Mouse (Mus musculus): ENCODE measurements at regions not wholly inside any gene's neighbourhood (a gene's known extent, or its start where the extent isn't known, plus 50 kb on each side); places are given as distances from the start of the nearest gene placed in this dataset.
"Not testable (repeated sequence)": the region's sequence is repeated elsewhere in the genome, so short reads cannot be mapped to it uniquely, and the experiment has no call there.

- no peak for DNase-seq (ENCODE audit: low spot score)
Observed at GRCm38 (mm10) chr9:88221850-88222353, 105.1 kb upstream of the Nt5e start.

DNA sequence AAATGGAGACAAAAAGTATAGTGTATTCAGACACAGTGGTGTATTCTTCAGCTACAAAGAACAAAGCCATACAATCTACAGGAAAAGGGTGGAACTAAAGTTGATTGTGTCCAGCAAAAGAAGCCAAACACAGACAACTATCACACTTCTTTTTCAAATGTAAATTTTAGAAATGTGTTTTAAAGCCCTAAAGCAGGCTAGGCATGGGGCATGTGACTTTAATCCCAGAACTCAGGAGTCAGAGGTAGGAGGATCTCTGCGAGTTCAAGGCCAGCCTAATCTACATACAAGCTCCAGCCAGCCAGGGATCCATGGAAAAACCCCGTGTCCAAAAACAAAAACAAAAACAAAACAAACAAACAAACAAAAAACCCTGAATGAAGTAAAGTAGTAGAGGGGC is 89.9 kb upstream of the Nt5e start:
- DNase-seq (ENCODE audit: low spot score): no peak

DNA sequence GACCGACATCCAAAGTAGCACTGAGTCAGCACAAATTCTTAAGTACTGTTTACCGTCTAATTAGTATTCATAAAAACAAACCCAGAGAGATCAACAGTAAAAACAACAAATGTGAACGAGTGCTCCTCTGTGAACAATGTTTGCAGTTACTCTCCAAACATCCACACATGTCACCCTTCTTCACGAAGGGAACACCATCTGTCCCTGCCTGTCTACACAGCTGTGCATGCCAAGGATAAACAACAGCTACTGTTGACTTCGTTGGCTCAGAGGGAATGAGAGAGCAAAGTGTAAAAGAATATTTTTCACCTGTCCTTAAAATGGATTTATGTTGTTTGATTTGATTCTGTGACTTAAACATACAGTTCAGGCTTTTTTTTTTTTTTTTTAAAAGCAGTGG is 88.7 kb upstream of the Nt5e start:
- DNase-seq (ENCODE audit: low spot score): no peak

DNA sequence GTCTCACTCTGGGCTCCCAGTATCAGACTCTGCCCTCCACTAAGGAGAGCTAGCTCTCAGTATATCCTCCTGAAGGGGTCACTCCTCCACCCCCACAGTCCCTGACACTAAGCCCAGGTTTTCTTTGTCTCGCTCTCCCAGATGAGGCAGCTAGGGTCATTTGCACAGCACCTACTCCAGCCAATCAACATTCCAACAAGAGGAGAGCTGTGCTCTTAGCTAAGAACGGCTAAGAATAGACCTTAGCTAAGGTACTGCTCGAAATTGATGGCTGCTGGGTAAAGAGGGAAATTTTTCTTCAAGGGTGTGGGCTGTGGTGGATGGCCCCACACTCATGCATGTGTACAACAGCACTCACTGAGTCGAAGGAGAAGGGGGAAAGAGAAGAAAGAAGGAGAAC is 86.3 kb upstream of the Nt5e start:
- no peak for DNase-seq (ENCODE audit: low spot score)

GRCm38 (mm10) chr9:88241203-88241995 is 85.6 kb upstream of the Nt5e start:
- peak; percentile 85 for DNase-seq (ENCODE audit: low spot score)

DNA sequence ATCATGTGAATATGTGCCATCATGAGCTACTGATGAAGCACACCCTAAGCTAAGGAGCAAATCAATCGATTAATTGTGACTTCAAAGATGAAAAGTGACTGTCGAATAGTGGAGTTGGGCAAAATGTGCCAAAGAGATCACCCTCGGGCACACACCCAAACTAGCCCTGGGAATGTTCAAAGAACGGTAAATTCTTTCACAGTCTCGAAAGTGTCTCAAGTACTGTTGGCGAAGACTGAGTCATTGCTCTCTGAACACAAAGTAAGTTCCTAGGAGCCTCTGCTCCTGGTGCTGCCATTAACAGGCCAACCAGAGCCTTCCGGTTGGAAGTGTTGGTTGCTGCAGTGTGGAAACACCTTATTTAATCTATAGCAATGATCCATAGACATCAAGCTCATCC is 84.5 kb upstream of the Nt5e start:
- DNase-seq (ENCODE audit: low spot score): no peak

- DNase-seq (ENCODE audit: low spot score): no peak
Observed at GRCm38 (mm10) chr9:88244492-88244891, 82.5 kb upstream of the Nt5e start.

- DNase-seq (ENCODE audit: low spot score): no peak
Observed at GRCm38 (mm10) chr9:88255948-88256347, 71.0 kb upstream of the Nt5e start.

- DNase-seq (ENCODE audit: low spot score): no peak
Observed at GRCm38 (mm10) chr9:88259627-88260026, 67.4 kb upstream of the Nt5e start.

DNA sequence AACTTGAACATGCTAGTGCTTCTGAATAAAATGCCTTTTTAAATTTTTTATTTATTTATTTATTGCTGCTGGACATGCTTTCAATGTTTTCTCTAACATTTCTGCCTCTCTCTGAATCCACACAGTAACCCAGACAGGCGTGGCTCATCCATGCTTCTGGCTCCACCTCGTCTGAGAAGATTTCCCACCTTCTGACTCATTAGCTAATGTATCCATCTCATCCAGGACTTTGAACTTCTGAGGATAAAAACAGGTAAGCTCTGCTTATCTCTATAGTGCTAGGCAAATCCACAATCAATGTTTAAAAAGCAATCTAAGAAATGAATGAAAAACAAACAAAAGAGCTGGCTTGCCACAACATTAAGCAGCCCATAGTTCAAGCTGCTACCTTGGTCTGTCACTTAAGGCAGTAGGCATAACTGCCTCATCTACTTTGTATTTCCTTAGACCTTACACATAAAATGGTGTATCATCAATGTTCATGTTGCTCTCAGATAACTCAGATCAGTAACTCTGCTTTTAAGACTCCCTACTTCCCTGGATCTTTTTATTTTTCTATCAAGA is 66.8 kb upstream of the Nt5e start:
- no peak for DNase-seq (ENCODE audit: low spot score)

DNA sequence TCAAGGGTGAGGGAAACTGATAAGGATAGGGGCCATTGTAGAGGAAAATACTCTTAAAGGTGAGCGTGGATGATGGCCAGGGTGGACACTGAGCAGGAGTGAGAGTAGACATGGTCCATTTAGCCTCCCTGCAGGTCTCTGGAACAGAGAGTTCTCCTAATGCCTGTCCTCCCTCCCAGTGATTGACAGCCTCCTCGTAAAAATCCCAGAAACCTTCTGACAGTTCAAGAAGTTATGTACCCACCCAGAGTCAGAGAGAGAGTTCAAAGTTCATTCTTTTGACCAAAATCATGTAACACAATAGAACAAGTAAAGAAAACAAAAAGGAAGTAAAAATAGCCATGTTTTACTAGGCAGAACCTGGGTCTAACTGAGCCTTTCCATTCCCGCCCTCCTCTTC is 64.5 kb upstream of the Nt5e start:
- DNase-seq (ENCODE audit: low spot score): no peak

GRCm38 (mm10) chr9:88266346-88266745 is 60.7 kb upstream of the Nt5e start:
- not testable (repeated sequence) for DNase-seq (ENCODE audit: low spot score)

DNA sequence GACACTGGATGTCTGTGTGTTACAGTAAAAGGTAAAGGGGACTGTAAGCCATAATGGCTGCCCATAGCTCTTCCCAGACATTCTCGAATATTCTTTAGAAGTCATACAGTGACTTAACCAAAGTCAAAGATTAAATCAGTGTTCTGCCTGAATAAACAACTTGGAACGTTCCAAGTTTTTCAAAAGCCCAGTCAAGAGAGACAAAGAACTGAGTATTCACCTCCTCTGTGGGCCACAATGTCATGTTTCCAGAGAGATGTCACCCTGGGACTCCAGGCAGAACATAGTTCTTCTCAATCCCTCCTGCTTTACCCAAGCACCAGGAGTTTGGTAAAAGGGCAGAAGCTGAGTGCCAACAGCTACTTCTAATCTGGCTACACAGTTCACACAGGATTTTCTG is 58.2 kb upstream of the Nt5e start:
- DNase-seq (ENCODE audit: low spot score): no peak

GRCm38 (mm10) chr9:88269216-88269615 is 57.8 kb upstream of the Nt5e start:
- no peak for DNase-seq (ENCODE audit: low spot score)

DNA sequence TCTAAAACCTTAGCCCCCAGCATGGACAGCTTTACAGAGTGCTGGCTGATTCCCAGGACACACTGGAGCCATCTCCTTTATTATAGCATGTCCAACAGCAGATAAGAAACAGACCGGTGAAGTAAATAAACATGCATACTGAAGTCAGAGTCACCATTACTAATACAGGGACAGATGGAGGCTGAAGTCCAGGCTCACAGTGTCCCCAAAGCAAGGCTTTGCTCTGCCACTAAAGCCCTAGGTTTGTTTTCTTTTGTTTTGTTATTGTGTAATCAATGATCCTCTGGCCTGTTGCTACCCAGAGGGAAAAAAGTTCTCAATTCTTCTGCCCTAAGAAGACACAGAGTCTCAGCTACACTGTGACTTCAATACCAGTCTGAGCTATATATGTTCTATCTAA is 56.2 kb upstream of the Nt5e start:
- DNase-seq (ENCODE audit: low spot score): no peak

DNA sequence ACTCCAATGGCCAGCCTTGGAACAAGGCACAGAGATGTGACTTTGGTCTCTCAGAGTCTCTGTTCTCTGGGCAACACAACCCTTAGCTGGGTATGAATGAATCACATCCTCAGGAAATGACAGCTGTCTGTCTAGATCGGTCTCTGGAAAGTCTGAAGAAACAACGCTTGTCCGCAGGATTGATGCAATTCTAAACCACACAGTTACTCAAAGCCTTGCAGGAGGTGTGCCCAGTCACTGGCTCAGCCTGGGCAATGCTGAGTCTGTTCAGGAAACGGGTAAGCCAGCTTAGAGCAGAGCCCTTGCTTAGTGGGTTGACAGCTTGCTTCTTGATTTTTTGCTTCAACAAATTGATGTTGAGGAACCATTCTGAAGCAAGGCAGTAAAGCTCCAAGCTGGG is 53.7 kb upstream of the Nt5e start:
- DNase-seq (ENCODE audit: low spot score): no peak

- no peak for DNase-seq (ENCODE audit: low spot score)
Observed at GRCm38 (mm10) chr9:88274040-88274439, 53.0 kb upstream of the Nt5e start.

DNA sequence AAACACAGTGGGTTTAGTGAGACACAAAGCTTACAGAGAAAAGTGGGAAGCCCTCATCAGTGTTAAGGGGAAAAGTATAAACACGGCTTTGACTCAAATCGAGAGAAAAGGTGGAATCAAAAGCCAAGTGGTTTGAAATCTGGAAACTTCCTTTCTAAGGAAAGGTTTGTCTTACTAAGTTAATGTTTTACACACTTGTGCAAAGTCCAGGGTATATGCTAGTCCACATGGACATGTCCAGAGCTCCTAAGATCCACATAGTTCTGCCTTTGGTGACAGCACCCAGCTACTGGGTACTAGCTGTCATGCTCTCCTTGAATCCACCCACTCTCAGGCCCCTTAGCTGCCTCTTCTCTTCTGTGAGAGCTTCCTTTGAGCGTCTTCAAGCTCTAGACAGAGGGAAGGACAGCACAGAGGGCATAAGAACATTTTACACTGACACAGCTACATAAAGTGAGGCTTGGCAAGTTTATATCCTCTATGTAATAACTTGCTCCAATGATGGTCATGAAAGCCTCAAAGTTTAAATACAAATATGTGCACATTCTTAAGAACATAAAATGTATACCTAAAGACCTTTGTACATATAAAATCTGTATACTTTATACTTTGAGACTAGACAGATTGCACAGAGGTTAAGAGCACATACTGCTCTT is 52.2 kb upstream of the Nt5e start:
- DNase-seq (ENCODE audit: low spot score): no peak

- DNase-seq (ENCODE audit: low spot score): no peak
Observed at GRCm38 (mm10) chr9:88276023-88276568, 50.9 kb upstream of the Nt5e start.

DNA sequence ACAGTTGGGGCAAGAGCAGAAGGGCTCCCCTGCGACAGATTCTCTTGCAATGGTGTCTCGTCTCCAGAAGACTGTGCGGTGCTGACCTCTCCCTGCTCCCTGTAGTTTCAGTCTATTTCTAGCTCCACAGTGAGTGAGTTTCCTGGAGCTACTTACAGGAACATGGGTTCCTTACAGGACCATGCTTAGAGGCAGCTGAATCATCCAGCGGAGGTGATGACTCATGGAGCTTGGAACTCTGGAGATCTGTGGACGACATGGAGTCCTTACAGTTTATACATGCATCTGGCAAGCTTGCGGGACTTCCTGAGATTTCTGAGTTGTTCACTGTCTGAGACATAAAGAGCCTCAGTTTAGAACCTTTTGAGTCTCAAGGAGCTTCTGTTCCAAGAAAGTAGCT is 50.0 kb upstream of the Nt5e start:
- DNase-seq (ENCODE audit: low spot score): no peak

All from T-cell, adult 2 months (primary cell).